Mouse (Mus musculus) brain, adult 2 months (tissue): ENCODE results near the gene 9830107B12Rik.
"Not testable (repeated sequence)": the region's sequence is repeated elsewhere in the genome, so short reads cannot be mapped to it uniquely, and the experiment has no call there.

Experiments
- DNase-seq: peaks from one replicate; pipeline ENCODE4 v3.0.0; 2011; ENCODE audit warnings: low read depth, low spot score

The 9830107B12Rik gene

GRCm38 (mm10) chr17:48146120-48146519 is at the start of gene 9830107B12Rik:
Gene 9830107B12Rik (minus strand): TSS chr17:48146268.
- DNase-seq = no peak

GRCm38 (mm10) chr17:48192366-48192765 is 46.3 kb upstream of the 9830107B12Rik start:
- peak; percentile 10 for DNase-seq

GRCm38 (mm10) chr17:48185252-48185651 is 39.2 kb upstream of the 9830107B12Rik start:
- no peak for DNase-seq

GRCm38 (mm10) chr17:48167103-48167502 is 21.0 kb upstream of the 9830107B12Rik start, which contains the start of gene A530064D06Rik:
Gene A530064D06Rik (minus strand): TSS chr17:48167275.
- not testable (repeated sequence) for DNase-seq

GRCm38 (mm10) chr17:48157382-48158076 is 11.5 kb upstream of the 9830107B12Rik start:
- DNase-seq = no peak

- no peak for DNase-seq
These were observed 13.3 kb downstream of the 9830107B12Rik start for GRCm38 (mm10) chr17:48132810-48133209.

GRCm38 (mm10) chr17:48120456-48120855 is 25.6 kb downstream of the 9830107B12Rik start:
- DNase-seq = no peak

GRCm38 (mm10) chr17:48119656-48120055 is 26.4 kb downstream of the 9830107B12Rik start:
- DNase-seq = peak; percentile 63

- DNase-seq = no peak
These were observed 27.5 kb downstream of the 9830107B12Rik start for GRCm38 (mm10) chr17:48118570-48118969.

- DNase-seq = no peak
These were observed 35.4 kb downstream of the 9830107B12Rik start for GRCm38 (mm10) chr17:48110547-48111287.

GRCm38 (mm10) chr17:48108520-48108919 is 37.5 kb downstream of the 9830107B12Rik start:
- DNase-seq = no peak

- DNase-seq = no peak
These were observed 38.2 kb downstream of the 9830107B12Rik start for GRCm38 (mm10) chr17:48107862-48108261.

- DNase-seq = no peak
These were observed 38.7 kb downstream of the 9830107B12Rik start for GRCm38 (mm10) chr17:48107333-48107732.

GRCm38 (mm10) chr17:48100441-48101417 is 45.3 kb downstream of the 9830107B12Rik start:
- DNase-seq = peak; percentile 91

- DNase-seq = no peak
These were observed 46.8 kb downstream of the 9830107B12Rik start for GRCm38 (mm10) chr17:48099312-48099711.

GRCm38 (mm10) chr17:48098528-48098890 is 47.6 kb downstream of the 9830107B12Rik start:
- no peak for DNase-seq

GRCm38 (mm10) chr17:48097743-48098527 is 48.1 kb downstream of the 9830107B12Rik start:
- DNase-seq = no peak

GRCm38 (mm10) chr17:48097011-48097742 is 48.9 kb downstream of the 9830107B12Rik start:
- peak; percentile 66 for DNase-seq

GRCm38 (mm10) chr17:48096321-48096720 is 49.7 kb downstream of the 9830107B12Rik start:
- no peak for DNase-seq

GRCm38 (mm10) chr17:48095718-48096121 is 50.3 kb downstream of the 9830107B12Rik start:
- DNase-seq = no peak
